Mouse (Mus musculus) neutrophil, adult 5-6 weeks (primary cell): ENCODE results near the gene Slc32a1. TPM values are rescaled to one million over a fixed set of nuclear protein-coding genes. Genes with fewer than 3 reads are reported as not detected.

ENCODE experiments used
- ATAC-seq: fragments of 151-379, 151-347 bp; 2 replicates; pipeline ENCODE4 v1.8.0; 2017; ENCODE audit warnings: mild to moderate bottlenecking, moderate TSS enrichment; ENCODE audit not compliant: insufficient number of reproducible peaks, poor library complexity, low FRiP score, severe bottlenecking; ENCODE audit errors: extremely low read depth
- total RNA-seq: library from RNA; stranded (forward); fragments of 200-1000 nt; gene quantifications from 2 replicates; pipeline ENCODE4 v1.2.3, GENCODE M21; 2017

The Slc32a1 gene
- total RNA-seq, 1 experiment from 2014 or later = not detected

- no peak for ATAC-seq
Observed at GRCm38 (mm10) chr2:158611326-158611719, 756 bp downstream of the Slc32a1 start.

- ATAC-seq = no peak
Observed at GRCm38 (mm10) chr2:158611726-158612670, 1.4 kb downstream of the Slc32a1 start.

- ATAC-seq = no peak
Observed at GRCm38 (mm10) chr2:158612671-158613250, 2.2 kb downstream of the Slc32a1 start.

GRCm38 (mm10) chr2:158613541-158614417, 3.2 kb downstream of the Slc32a1 start:
- peak; percentile 68; the same call in 1 of the 2 replicates for ATAC-seq

- no peak for ATAC-seq
Observed at GRCm38 (mm10) chr2:158614418-158614955, 3.9 kb downstream of the Slc32a1 start.

- ATAC-seq = no peak
Observed at GRCm38 (mm10) chr2:158615161-158615680, 4.7 kb downstream of the Slc32a1 start.

GRCm38 (mm10) chr2:158615702-158616101, 5.1 kb downstream of the Slc32a1 start:
- ATAC-seq = no peak

- no peak for ATAC-seq
Observed at GRCm38 (mm10) chr2:158616296-158616695, 5.7 kb downstream of the Slc32a1 start.

GRCm38 (mm10) chr2:158616790-158617189, 6.2 kb downstream of the Slc32a1 start:
- ATAC-seq = no peak

- peak; percentile 98 for ATAC-seq
Observed at GRCm38 (mm10) chr2:158624718-158625222, 14.2 kb downstream of the Slc32a1 start, which contains the start of gene Actr5. Actr5 (plus strand) TSS chr2:158624888.

GRCm38 (mm10) chr2:158625231-158625630, 14.7 kb downstream of the Slc32a1 start:
- ATAC-seq = no peak

GRCm38 (mm10) chr2:158625697-158626096, 15.1 kb downstream of the Slc32a1 start:
- ATAC-seq = no peak

- no peak for ATAC-seq
Observed at GRCm38 (mm10) chr2:158628858-158629257, 18.3 kb downstream of the Slc32a1 start.

GRCm38 (mm10) chr2:158629414-158629813, 18.8 kb downstream of the Slc32a1 start:
- ATAC-seq = no peak

- no peak for ATAC-seq
Observed at GRCm38 (mm10) chr2:158631873-158632272, 21.3 kb downstream of the Slc32a1 start.

GRCm38 (mm10) chr2:158641869-158642268, 31.3 kb downstream of the Slc32a1 start:
- ATAC-seq = peak; percentile 63; the same call in 1 of the 2 replicates

GRCm38 (mm10) chr2:158642587-158642986, 32.0 kb downstream of the Slc32a1 start:
- no peak for ATAC-seq

- no peak for ATAC-seq
Observed at GRCm38 (mm10) chr2:158643791-158644190, 33.2 kb downstream of the Slc32a1 start.
